Mouse (Mus musculus) left cerebral cortex, postnatal 25 days (tissue): ENCODE measurements at regions not wholly inside any gene's neighbourhood (a gene's known extent, or its start where the extent isn't known, plus 50 kb on each side); places are given as distances from the start of the nearest gene placed in this dataset.
A peak's percentile ranks its signal among the peaks of the same experiment; 100 is the strongest.

Experiments used
- DNase-seq, 2 experiments: peaks; one replicate each; pipeline ENCODE4 v3.0.0; 2022; ENCODE audit warnings: low spot score in 2 of 2, mixed read lengths in 1 of 2
- intact Hi-C: fragments of 180-260 bp; cut with DNase I; formaldehyde crosslinking; loops from one replicate; pipeline ENCODE4 v1.15.1; 2025

GRCm38 (mm10) chr16:5353881-5354280 lies 98.1 kb upstream of the Eef2kmt start:
- no peak for DNase-seq
- intact Hi-C loops, result no loop called here

GRCm38 (mm10) chr16:5351890-5352571 lies 96.2 kb upstream of the Eef2kmt start:
- intact Hi-C loops, result no loop called here
- DNase-seq, result peak in 1 of 2 experiments; percentile 2

- intact Hi-C loops, result no loop called here
- DNase-seq, result no peak
Observed at GRCm38 (mm10) chr16:5347151-5347550, 91.4 kb upstream of the Eef2kmt start.

GRCm38 (mm10) chr16:5342326-5342725 lies 86.5 kb upstream of the Eef2kmt start:
- intact Hi-C loops, result no loop called here

GRCm38 (mm10) chr16:5316271-5316670 lies 60.5 kb upstream of the Eef2kmt start:
- no peak for DNase-seq
- intact Hi-C loops, result no loop called here

More at GRCm38 (mm10) chr16:5342326-5342725, 86.5 kb upstream of the Eef2kmt start:
- peak; percentile 14 to 19 for DNase-seq

GRCm38 (mm10) chr16:5313261-5313660 lies 57.5 kb upstream of the Eef2kmt start:
- DNase-seq, result no peak
- intact Hi-C loops, result no loop called here

GRCm38 (mm10) chr16:5311456-5311855 lies 55.7 kb upstream of the Eef2kmt start:
- intact Hi-C loops, result no loop called here
- DNase-seq, result no peak

- no peak for DNase-seq
- intact Hi-C loops, result no loop called here
Observed at GRCm38 (mm10) chr16:5310736-5311135, 55.0 kb upstream of the Eef2kmt start.

GRCm38 (mm10) chr16:5307761-5308160 lies 52.0 kb upstream of the Eef2kmt start:
- no peak for DNase-seq
- intact Hi-C loops, result loop anchor here (1.0 to 10.0 kb wide), 3 partner anchors 99 to 707 kb away; no protein-coding TSS in a partner anchor

- intact Hi-C loops, result loop anchor here (1.0 to 10.0 kb wide), 3 partner anchors 99 to 708 kb away; no protein-coding TSS in a partner anchor
- DNase-seq, result no peak
Observed at GRCm38 (mm10) chr16:5307249-5307605, 51.4 kb upstream of the Eef2kmt start.

- intact Hi-C loops, result loop anchor here (1.0 to 10.0 kb wide), 4 partner anchors 100 to 708 kb away; no protein-coding TSS in a partner anchor
- peak; percentile 87 to 88 for DNase-seq
Observed at GRCm38 (mm10) chr16:5306588-5307248, 50.9 kb upstream of the Eef2kmt start.
